Mouse (Mus musculus) cerebellum, adult 9-11 months (tissue): Measurements from ENCODE around the gene Parvb.

Experiments
- DNase-seq: peaks from one replicate; pipeline ENCODE4 v3.0.0; 2022

The Parvb gene

DNA sequence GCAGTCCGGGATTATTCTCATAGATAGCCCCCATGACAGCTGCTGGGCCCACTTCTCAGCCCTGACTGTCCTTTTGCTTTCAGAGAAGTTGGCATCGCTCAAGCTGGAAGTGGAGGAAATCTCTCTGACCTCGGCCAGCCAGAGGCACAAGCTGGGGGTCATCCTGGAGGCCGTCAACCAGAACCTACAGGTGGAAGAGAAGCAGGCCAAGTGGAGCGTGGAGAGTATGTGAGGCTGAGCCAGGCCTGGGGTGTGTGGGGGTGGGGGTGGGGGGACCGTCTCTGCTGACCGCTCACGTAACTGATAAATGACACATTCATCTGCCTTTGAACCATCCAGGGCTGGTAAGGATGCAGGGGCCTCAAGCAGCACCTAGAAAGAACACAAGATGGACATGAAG lies 98.1 kb downstream of the Parvb start:
- no peak for DNase-seq

DNA sequence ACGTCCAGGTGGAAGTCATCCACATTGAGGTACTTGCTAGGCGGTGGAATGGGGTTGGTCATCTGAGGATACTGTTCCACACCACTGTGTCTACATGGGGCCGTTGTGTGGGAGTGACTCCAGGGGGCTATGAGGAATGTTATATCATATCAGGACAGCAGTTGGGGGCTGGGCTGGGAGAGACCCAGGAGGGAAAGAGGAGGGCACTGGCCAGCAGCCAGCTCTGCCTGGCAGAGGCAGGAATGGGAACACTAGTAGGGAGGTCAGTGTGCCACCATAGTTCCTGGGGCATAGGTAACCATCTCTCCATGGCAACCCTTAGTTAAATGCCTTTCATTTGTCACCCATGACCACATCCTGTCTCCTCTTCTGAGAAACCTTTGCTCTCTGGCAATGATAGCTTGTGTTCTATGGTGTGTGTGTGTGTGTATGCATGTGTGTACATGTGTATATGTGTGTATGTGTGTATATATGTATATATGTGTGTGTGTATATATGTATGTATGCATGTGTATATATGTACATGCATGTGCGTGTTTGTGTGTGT lies 99.3 kb downstream of the Parvb start:
- DNase-seq: no peak

DNA sequence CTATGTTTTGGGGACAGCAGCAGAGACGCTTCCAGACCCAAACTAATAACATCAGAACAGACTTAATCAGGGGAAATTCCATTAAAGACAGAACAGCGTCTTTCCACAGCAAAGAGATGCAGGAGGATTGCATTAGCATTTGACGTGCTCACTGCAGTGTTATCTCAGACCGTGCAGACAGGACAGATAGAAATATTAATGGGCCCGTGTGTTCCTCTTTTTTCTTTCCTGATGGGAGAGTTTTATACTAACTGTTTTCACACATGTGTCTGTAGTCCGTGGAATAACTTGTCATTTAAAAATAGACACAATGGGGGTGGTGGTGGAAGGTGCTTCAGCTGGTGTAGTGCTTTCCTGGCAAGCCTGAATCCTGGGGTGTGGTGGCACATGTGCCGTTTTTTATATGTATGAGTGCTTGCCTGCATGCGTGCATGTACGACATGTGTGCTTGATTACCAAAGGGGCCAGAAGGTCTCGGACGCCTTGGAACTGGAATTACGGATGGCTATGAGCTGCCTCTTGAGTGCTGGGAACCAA lies 104.5 kb downstream of the Parvb start:
- no peak for DNase-seq

DNA sequence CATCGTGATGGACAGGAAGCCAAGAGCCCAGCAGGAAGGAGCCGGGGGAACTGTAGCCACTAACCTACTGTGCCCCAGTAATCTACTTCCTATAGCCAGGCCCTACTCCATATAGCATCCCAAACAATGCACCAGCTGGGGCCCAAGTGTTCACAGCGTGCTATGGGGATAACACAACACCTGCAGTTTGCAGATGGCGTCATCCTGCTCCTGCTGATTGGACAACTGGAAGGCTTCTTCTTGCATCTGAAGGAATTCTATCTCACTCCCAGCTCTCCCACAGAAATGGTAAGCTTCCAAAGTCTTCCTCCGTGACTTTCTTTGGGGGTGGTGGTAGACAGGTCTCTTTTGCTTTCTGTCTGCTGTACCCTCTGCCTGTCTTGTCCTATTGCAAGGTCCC lies 105.8 kb downstream of the Parvb start:
- DNase-seq: no peak

DNA sequence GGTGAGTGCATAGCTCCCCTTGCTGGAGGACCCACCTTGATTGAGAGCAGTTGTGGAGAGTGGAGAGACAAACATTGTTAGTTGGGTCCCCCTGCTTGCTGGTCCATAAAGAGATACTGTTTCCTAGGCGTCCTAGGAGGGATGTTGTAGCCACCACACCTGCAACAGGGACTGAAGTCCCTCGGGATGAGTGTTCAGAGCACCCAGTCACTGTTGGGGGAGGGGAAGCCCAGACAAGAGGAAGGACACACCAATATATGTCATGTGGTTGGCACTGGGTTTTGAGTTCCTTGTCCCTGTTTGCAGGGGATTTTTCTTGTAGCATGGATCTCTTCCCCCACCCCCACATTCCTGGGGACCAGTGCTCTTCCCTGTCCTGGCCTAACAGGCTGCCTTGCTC lies 109.1 kb downstream of the Parvb start:
- DNase-seq: no peak

DNA sequence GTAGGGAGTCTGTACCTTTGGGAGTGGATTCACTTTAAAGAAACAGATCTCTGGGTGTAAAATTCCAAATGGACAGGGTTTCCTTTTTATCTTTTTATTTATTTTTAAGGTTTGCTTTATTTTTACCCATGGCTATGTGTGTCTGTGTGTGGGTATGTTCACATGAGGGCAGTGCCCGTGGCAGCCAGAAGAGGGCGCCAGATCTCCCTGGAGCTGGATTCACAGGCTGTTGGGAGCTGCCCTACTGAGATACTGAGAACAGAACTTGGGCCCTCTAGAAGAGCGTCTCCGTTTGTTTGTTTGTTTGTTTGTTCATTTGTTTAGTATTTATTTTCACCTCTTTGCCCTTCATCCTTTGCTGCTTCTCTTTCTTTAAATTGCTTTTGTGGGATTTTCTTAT lies 116.9 kb downstream of the Parvb start:
- no peak for DNase-seq

DNA sequence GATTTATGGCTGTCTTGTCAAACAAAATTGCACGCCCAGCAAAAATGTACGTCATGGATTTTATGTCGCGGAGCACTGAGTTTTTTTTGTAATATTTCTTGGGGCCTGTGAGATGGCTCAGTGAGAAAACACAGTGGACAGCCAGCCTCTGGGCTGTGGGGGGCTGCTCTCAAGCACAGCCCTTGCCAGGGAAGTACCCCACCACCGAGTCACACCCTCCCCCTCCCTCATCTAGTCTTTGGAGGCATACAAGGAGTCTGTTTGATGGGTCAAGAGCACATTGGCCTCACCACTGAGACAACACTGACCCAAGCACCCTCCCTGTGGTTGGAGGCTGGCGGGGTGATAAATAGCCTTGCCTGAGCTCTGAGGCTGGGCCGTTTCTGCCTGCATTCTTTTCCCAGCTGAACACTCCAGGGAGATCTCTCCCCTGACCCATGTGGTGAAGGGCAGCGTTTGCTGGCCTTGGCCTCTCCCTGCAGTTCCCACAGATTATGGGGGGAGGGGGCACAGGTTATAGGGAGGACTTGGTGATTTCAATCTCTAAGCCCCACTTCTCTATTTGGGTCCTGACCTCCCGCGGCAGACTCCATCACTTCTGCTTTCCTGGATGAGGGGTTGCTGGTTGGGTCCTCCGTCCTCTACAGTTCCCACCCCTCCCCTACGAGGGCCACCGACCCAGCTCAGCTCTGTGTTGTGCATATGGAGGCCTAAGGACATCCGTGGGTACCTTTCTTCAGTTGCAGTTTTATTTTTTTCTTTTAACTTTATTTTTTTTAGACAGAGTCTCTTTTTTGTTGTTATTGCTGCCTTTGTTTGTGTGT lies 118.3 kb downstream of the Parvb start:
- DNase-seq: no peak

DNA sequence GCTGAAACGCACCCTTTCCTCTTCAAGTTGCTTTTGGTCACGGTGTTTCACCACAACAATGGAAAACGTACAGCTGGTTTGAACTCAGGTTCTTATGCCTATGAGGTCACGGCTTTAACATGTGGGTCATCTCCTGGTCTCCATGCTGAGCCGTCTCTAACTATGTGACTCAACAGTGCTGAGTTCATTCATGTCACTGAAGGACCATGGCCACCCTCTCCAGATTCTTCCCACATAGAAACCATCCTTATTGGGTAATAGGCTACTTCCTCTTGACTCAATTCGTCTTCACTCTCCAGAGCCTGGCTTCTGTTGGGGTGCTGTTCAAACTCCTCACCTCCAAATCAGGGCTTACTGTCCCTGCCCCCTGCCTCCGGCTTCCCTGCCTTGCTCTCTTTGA lies 119.5 kb downstream of the Parvb start:
- no peak for DNase-seq

DNA sequence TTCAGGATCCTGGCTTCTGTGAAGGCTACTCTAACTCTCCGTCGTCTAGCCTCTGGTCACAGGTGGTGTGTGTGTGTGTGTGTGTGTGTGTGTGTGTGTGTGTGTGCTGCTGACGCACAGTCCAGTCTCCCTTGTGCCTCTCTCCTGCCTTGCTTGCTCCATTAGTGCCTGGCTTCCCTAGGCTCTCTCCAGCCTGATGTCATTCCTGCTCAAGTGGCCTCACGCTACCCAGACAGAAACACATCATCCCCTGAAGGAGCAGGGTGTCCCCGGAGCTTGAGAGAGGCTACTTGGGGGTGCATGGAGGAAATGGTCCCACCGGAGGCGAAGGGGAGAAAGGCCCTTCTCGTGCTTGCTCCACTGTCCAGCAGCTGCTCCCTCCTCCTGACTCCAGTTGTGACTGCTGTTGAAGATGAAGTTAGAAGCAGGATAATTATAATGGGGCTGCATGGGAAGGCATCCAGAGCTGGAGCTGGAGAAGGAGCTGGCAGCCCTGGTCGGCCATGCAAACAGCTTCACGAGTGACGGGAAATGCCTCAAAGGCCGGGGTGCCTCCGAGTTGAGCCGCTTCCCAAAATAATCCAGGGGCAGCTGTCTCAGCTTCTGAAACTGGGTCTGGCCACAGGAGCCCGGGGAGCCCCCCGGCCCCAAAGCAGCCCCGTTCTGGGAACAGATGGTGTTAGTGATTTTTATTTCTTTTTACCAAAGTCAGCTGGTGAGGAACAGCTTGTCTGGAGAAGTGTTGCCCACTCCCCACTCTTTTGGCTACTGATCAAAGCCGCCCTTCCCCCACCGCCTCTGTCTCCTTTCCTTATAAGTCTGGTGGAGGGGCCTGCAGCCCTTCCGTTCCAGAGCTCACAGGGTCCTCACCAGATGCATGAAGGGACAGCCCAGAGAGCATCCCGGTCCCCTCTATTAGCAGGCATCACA lies 120.3 kb downstream of the Parvb start:
- no peak for DNase-seq

DNA sequence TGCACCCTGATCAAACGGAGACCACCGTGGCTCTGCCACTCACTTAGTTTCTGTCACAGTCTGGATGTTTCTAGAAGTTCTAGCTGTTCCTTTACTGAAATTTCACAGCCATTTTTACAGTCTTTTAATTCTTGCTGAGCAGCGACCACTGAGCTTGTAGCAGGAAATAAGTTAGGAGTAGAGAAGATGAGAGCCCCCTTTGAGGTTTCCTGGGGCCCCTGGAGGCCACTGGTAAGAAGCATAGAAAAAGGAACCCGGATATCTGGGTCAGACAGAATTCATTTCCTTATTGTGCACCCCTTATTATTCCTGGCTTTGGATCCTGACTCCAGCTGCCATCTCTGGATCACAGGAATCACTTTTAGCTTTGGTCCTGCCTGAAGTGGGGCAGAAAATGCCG lies 123.2 kb downstream of the Parvb start:
- DNase-seq: no peak

DNA sequence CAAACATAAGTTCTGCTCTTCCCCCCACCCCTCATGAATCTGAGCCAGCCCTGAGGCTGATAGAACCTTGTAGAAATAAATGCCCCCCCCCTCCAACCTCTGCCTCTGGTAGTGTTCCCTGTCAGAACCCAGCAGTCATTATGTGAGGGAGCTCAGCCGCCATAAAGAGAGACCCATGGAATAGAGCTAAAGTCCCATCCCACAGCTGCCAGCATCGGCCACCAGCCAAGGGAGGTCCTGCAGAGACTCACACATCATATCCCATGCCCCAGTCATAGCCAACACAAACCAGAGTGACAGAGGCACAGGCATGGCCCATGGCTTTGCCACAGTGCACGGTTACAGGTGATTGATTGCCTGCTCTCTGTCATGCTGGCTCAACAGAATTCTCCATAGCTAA lies 132.9 kb downstream of the Parvb start:
- DNase-seq: no peak
